Mouse (Mus musculus): ENCODE data around the gene Cep170. TPM values are rescaled to one million over a fixed set of nuclear protein-coding genes. Genes with fewer than 3 reads are reported as not detected.

Cep170 gene
- polyA plus RNA-seq, 1 experiment from 2014 or later, result 6.5 TPM

DNA sequence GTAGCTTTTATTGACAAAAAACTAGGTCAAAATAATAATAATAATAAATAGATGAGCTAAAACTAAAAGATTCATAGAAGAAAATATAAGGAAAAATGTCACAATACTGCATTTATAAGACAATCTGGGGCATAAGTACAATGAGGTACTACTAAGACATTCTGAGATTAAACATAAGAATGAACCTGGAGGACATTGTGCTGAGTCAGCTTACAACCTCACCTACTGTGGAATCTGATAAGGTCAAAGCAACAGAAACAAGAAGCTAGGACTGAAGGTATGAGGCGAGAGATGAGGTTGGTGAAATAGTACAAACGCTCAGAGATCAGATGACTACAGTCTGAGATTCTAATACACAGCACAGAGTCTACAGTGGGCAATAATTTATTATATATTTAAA is 86.5 kb downstream of the Cep170 start:
- Histone ChIP-seq H3K4me1 (replicated peaks; ENCODE audit: control insufficient read depth, insufficient read depth, low read length) (no peaks in the 10 kb centered on the region), H3K9me3 (ENCODE audit: control insufficient read depth) (no peaks in the 10 kb centered on the region), H3K4me3 (ENCODE audit: low read depth, low read length) (no peak overlapping the region), H3K27ac (ENCODE audit: low read depth, low read length) (no peak overlapping the region), H3K36me3 (ENCODE audit: control insufficient read depth, insufficient read depth) (no peaks in the 10 kb centered on the region), H3K4me2 (replicated peaks; ENCODE audit: low read depth) (no peak overlapping the region), H3K27me3 (replicated peaks; ENCODE audit: control insufficient read depth, insufficient read depth, low read length) (no peaks in the 10 kb centered on the region), H3K9ac (ENCODE audit: low read depth, low read length) (no peak overlapping the region)
- ATAC-seq, result no peak
- 79% methylated on average over 2 of the region's 2 CpGs for WGBS
- TF ChIP-seq CTCF (IDR thresholded peaks at IDR 0.05; ENCODE audit: low read depth), result no peak

GRCm38 (mm10) chr1:176724771-176725170 is 89.1 kb downstream of the Cep170 start:
- Histone ChIP-seq H3K4me3 (ENCODE audit: low read depth, low read length) (no peak overlapping the region), H3K4me1 (replicated peaks; ENCODE audit: control insufficient read depth, insufficient read depth, low read length) (no peaks in the 10 kb centered on the region), H3K4me2 (replicated peaks; ENCODE audit: low read depth) (no peak overlapping the region), H3K27ac (ENCODE audit: low read depth, low read length) (no peak overlapping the region), H3K27me3 (replicated peaks; ENCODE audit: control insufficient read depth, insufficient read depth, low read length) (no peaks in the 10 kb centered on the region), H3K9me3 (ENCODE audit: control insufficient read depth) (no peaks in the 10 kb centered on the region), H3K9ac (ENCODE audit: low read depth, low read length) (no peak overlapping the region), H3K36me3 (ENCODE audit: control insufficient read depth, insufficient read depth) (no peaks in the 10 kb centered on the region)
- TF ChIP-seq CTCF (IDR thresholded peaks at IDR 0.05; ENCODE audit: low read depth), result no peak
- ATAC-seq, result no peak
- 87% methylated on average over 20 of the region's 20 CpGs for WGBS

GRCm38 (mm10) chr1:176723858-176724713 is 89.8 kb downstream of the Cep170 start:
- Histone ChIP-seq H3K27me3 (replicated peaks; ENCODE audit: control insufficient read depth, insufficient read depth, low read length) (no peaks in the 10 kb centered on the region), H3K4me3 (ENCODE audit: low read depth, low read length) (no peak overlapping the region), H3K9me3 (ENCODE audit: control insufficient read depth) (no peaks in the 10 kb centered on the region), H3K9ac (ENCODE audit: low read depth, low read length) (no peak overlapping the region), H3K36me3 (ENCODE audit: control insufficient read depth, insufficient read depth) (no peaks in the 10 kb centered on the region), H3K4me2 (replicated peaks; ENCODE audit: low read depth) (no peak overlapping the region), H3K4me1 (replicated peaks; ENCODE audit: control insufficient read depth, insufficient read depth, low read length) (no peaks in the 10 kb centered on the region), H3K27ac (ENCODE audit: low read depth, low read length) (no peak overlapping the region)
- WGBS, result 64% methylated on average over 8 of the region's 8 CpGs
- no peak for TF ChIP-seq CTCF (IDR thresholded peaks at IDR 0.05; ENCODE audit: low read depth)
- ATAC-seq, result no peak

DNA sequence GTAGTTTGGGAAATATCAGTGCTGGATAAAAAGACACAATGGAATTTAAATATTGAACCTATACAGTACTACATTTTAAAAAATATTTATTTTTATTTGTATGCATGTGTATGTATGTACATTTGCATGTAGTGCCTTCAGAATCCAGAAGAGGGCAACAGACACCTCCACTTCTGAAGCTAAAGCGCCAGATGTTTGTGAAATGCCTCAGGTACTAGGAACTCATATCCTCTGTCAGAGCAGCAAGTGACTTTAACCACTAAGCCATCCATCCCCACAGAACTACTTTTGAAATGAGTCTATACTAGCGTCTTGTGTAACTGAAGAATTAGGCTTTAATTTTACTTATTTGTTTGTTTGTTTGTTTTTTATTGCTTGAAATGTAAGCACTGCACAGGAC is 101.4 kb downstream of the Cep170 start:
- peak; percentile 81 for TF ChIP-seq CTCF (IDR thresholded peaks at IDR 0.05; ENCODE audit: low read depth)
- Histone ChIP-seq H3K4me2 (replicated peaks; ENCODE audit: low read depth) (no peak overlapping the region), H3K4me1 (replicated peaks; ENCODE audit: control insufficient read depth, insufficient read depth, low read length) (no peaks in the 10 kb centered on the region), H3K9ac (ENCODE audit: low read depth, low read length) (no peak overlapping the region), H3K27me3 (replicated peaks; ENCODE audit: control insufficient read depth, insufficient read depth, low read length) (no peaks in the 10 kb centered on the region), H3K27ac (ENCODE audit: low read depth, low read length) (no peak overlapping the region), H3K9me3 (ENCODE audit: control insufficient read depth) (no peaks in the 10 kb centered on the region), H3K36me3 (ENCODE audit: control insufficient read depth, insufficient read depth) (no peaks in the 10 kb centered on the region), H3K4me3 (ENCODE audit: low read depth, low read length) (no peak overlapping the region)
- WGBS, result 33% methylated on average over 2 of the region's 2 CpGs
- ATAC-seq, result no peak

GRCm38 (mm10) chr1:176700226-176700625 is 113.6 kb downstream of the Cep170 start:
- H3K27ac ChIP-seq (ENCODE audit: low read depth, low read length), result no peak overlapping the region
- no peak for ATAC-seq
- H3K36me3 ChIP-seq (ENCODE audit: control insufficient read depth, insufficient read depth), result no peaks in the 10 kb centered on the region
- H3K27me3 ChIP-seq (replicated peaks; ENCODE audit: control insufficient read depth, insufficient read depth, low read length), result no peaks in the 10 kb centered on the region
- H3K9me3 ChIP-seq (ENCODE audit: control insufficient read depth), result no peaks in the 10 kb centered on the region
- no peak overlapping the region for H3K4me3 ChIP-seq (ENCODE audit: low read depth, low read length)
- no peak overlapping the region for H3K9ac ChIP-seq (ENCODE audit: low read depth, low read length)
- no peak overlapping the region for H3K4me2 ChIP-seq (replicated peaks; ENCODE audit: low read depth)
- 91% methylated on average over 1 of the region's 1 CpGs for WGBS
- no peak for TF ChIP-seq CTCF (IDR thresholded peaks at IDR 0.05; ENCODE audit: low read depth)
- H3K4me1 ChIP-seq (replicated peaks; ENCODE audit: control insufficient read depth, insufficient read depth, low read length), result no peaks in the 10 kb centered on the region

DNA sequence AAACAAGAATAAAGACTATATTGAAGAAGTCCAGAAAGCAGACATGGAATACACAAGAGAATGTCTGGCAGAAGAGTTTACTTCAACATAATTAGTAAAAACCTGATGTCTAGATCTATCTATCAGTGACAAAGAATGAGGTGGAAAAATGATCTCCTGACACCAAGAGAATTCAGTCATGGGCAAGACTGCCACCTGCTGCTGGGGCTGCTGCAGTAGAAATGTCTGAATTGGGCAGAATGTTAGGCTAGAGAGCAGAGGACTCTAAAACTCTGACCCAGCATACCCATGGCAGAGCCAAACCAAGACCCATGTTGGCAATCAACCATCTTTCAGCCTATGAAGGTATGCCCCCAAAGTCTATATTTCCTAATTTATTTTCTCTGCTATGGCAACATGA is 114.1 kb downstream of the Cep170 start:
- no peaks in the 10 kb centered on the region for H3K27me3 ChIP-seq (replicated peaks; ENCODE audit: control insufficient read depth, insufficient read depth, low read length)

More for the DNA sequence above, 114.1 kb downstream of the Cep170 start:
- ATAC-seq, result no peak
- no peaks in the 10 kb centered on the region for H3K36me3 ChIP-seq (ENCODE audit: control insufficient read depth, insufficient read depth)
- H3K4me1 ChIP-seq (replicated peaks; ENCODE audit: control insufficient read depth, insufficient read depth, low read length), result no peaks in the 10 kb centered on the region
- no peak overlapping the region for H3K9ac ChIP-seq (ENCODE audit: low read depth, low read length)
- no peak overlapping the region for H3K4me2 ChIP-seq (replicated peaks; ENCODE audit: low read depth)
- H3K27ac ChIP-seq (ENCODE audit: low read depth, low read length), result no peak overlapping the region
- peak; percentile 64 for TF ChIP-seq CTCF (IDR thresholded peaks at IDR 0.05; ENCODE audit: low read depth)
- no peak overlapping the region for H3K4me3 ChIP-seq (ENCODE audit: low read depth, low read length)
- H3K9me3 ChIP-seq (ENCODE audit: control insufficient read depth), result no peaks in the 10 kb centered on the region
